Mouse (Mus musculus): Measurements from ENCODE around the gene Ifitm2.

Ifitm2 gene

GRCm38 (mm10) chr7:140943356-140943755, 12.4 kb downstream of the Ifitm2 start:
- no peak for DNase-seq (ENCODE audit: low read depth, low spot score)

- no peak for DNase-seq (ENCODE audit: low read depth, low spot score)
These were observed 13.0 kb downstream of the Ifitm2 start for GRCm38 (mm10) chr7:140942811-140943210.

DNA sequence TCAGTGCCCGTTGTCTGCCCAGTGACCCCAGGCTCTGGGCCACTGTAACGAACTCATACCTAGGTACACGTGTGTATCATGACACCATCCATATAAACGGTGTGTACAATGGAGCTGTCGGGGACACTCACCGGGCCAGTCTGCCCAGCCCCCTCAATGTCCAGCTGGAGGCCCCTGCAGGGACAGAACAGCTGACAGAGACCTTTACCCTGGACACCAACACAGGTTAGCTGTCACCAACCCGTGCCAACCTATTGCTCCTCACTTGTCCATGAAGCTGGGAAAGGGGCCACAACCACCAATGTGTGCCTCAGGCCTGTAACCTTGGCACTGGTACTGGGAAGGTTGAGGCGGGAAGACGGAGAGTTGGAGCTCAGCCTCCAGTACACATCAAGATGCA, 13.4 kb downstream of the Ifitm2 start:
- no peak for DNase-seq (ENCODE audit: low read depth, low spot score)

GRCm38 (mm10) chr7:140941222-140942051, 14.3 kb downstream of the Ifitm2 start, which contains the start of gene Pgghg:
Pgghg (plus strand) TSS chr7:140941391.
- no peak for DNase-seq (ENCODE audit: low read depth, low spot score)

GRCm38 (mm10) chr7:140939669-140940171, 16.1 kb downstream of the Ifitm2 start:
- DNase-seq (ENCODE audit: low read depth, low spot score) = no peak

DNA sequence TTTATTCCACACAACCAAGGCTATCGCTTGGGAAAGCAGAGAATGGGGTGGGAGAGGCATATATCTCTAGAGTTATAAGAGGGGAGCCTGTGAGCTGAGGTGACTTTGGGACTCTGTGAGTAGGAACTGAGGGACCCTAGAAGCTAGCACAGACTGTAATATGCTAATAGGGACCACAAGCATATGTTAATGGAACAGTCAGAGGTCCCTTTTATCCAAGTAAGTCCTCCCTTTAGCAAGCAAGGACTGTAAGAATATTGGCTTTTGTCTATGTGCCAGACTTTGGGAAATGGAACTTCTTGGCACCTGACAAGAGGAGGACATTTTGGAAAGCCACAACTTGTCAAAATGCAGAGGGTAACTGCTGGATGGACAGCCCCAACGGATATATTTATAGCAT, 16.9 kb downstream of the Ifitm2 start:
- DNase-seq (ENCODE audit: low read depth, low spot score) = no peak

DNA sequence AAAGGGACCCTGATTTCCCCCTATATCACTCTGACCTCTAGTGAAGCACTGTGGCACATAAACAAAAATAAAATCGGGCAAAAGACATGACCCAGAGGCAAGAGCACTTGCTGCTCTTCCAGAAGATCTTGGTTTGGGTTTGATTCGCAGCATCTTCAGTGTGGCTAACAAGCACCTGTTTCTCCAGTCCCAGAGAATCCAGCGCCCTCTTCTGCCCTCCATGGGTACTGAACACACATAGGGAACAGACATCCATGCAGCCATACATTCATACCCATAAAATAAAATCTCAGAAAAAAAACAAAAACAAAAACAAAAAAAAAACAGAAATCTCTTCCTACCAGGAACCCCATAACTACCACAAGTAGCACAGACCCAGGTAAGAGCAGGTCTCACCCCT, 17.4 kb downstream of the Ifitm2 start:
- DNase-seq (ENCODE audit: low read depth, low spot score) = no peak

DNA sequence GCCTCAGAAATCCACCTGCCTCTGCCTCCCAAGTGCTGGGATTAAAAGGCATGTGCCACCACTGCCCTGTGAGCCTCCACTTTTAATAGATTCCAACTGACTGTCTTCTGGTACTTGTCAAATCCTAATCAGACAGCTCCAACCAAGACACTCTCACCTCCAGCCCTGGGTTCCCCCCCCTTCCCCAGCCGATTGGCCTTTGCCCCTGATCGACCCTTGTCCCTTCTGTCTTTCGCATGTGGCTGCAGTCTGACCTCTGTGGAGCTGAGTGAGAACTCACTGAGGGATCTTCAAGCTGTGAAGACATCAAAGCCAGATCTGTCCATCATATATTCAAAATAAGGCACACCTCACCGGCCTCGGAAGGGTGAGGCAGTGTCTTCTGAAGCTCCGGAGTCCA, 28.6 kb downstream of the Ifitm2 start:
- DNase-seq (ENCODE audit: low read depth, low spot score) = no peak

- DNase-seq (ENCODE audit: low read depth, low spot score) = no peak
These were observed 32.6 kb downstream of the Ifitm2 start for GRCm38 (mm10) chr7:140923070-140923775.

- no peak for DNase-seq (ENCODE audit: low read depth, low spot score)
These were observed 33.3 kb downstream of the Ifitm2 start for GRCm38 (mm10) chr7:140922398-140923069.

GRCm38 (mm10) chr7:140921225-140921975, 34.4 kb downstream of the Ifitm2 start:
- DNase-seq (ENCODE audit: low read depth, low spot score) = no peak

GRCm38 (mm10) chr7:140920418-140921029, 35.3 kb downstream of the Ifitm2 start, which contains the start of gene Nlrp6:
Nlrp6 (plus strand) TSS chr7:140920902.
- no peak for DNase-seq (ENCODE audit: low read depth, low spot score)

DNA sequence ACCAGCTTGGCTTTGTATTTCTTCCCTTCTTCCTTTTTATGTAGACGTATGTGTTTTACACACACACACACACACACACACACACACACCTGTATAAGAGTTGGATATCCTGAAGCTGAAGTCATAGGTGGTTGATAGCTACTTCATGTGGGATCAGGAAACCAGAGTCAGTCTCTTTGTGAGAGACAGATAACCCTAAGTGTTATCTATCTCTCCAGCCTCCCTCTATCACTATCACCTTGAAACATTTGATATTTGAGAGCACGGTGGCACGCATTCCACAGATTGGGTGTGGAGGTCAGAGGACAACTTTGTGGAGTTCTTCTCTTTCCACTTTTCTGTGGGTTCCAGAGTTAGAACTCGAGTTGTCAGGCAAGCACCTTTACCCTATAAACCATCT, 35.9 kb downstream of the Ifitm2 start:
- DNase-seq (ENCODE audit: low read depth, low spot score) = no peak

DNA sequence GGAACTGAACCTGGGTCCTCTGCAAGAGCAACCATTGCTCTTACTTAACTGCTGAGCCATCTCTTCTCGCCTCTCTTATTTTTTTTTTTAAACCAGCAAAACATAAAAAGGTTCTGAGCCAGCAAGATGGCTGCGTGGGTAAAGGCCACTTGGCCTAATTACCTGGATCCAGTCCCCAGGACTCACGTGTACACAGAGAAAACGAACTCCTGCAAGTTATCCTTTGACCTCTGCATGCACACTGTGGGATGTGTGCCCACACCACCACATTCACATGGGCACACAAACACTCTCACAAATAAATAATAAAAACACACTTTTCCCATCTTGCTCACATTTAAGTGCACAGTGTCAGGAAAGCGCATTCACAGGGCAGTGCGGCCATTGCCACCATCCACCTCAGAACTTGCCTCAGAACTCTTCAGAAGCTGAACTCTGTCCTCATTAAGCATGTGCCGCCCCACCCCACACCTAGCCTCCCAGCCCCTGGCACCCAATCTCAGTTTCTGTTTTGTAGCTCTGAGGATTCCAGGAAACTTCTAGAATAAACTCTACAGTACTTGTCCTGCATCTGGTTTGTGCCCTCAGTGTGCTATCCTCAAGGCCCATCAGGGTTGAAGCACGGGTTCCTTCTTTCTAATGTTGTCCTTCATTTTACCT, 41.6 kb downstream of the Ifitm2 start:
- DNase-seq (ENCODE audit: low read depth, low spot score) = no peak

GRCm38 (mm10) chr7:140912846-140913482, 42.8 kb downstream of the Ifitm2 start:
- DNase-seq (ENCODE audit: low read depth, low spot score) = no peak

DNA sequence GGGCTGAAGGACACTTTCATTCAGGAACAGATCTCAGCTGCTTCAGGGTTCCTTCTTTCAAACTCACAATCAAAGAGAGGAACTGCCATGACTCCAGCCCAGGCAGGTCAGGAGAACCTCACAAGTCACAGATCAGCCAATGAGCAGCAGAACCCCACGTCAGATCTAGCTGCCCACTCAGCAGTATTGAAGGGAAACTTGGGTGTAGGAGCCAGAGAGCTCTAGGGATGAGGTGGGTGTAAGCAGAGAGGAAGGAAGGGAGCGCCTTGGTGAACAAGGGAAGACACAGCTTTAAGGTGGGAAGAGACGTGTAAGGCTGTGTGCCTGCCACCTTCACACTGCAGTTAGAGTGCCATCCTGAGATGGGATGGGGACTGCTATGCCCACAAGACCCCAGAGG, 43.5 kb downstream of the Ifitm2 start:
- DNase-seq (ENCODE audit: low read depth, low spot score) = no peak

- no peak for DNase-seq (ENCODE audit: low read depth, low spot score)
These were observed 47.1 kb downstream of the Ifitm2 start for GRCm38 (mm10) chr7:140908634-140909107.

DNA sequence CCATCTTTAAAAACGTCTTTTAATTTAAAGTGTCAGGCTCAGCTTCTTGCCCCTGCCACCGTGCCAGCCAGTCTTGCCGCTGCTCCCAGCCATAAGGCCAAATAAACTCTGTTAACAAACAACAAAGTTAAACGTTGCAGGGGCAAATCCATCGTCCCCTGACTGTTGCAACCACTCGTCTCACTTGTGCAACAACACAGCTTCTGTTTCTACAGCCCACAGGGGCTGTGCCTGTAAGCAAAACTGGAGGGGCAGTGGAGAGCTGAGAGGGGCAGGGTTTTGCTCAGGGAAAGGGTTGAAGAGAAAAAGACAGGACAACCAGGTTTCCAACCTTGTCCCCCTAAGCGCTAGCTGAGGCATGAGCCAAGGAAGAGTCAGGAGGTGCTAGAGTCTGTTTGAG, 47.6 kb downstream of the Ifitm2 start:
- DNase-seq (ENCODE audit: low read depth, low spot score) = no peak

DNA sequence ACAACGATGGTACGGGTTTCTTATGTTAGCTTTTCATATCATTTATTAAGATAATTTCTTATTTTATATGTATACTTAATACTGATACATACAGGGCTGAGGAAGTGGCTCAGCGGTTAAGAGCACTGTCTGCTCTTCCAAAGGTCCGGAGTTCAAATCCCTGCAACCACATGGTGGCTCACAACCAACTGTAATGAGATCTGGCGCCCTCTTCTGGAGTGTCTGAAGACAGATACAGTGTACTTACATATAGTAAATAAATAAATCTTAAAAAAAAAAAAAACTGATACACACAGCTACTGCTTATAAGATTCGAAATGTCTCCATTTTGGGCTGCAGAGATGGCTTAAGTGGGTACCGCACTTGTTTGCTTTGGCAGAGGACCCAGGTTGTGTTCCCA, 48.1 kb downstream of the Ifitm2 start:
- no peak for DNase-seq (ENCODE audit: low read depth, low spot score)

DNA sequence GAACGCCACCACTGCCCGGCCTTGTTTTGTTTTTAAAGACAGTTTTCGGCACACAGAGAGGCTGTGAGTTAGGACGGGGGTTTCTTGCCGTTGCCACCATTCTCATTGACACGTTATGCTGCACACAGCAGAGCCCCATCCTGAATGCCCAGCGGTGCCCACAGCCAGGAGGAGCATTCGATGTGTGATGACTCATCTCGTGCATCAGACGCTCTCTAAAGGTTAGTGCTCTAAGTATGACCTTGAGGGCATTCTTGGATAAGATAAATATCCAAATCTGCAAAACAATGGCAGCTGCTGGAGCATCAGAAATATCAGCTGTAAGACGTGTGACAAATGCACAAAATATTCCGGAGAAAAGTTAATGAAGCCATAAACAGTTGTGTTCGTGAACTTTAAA, 48.7 kb downstream of the Ifitm2 start:
- no peak for DNase-seq (ENCODE audit: low read depth, low spot score)
